Mouse (Mus musculus): ENCODE data around the gene Gm21477. TPM values are rescaled to one million over a fixed set of nuclear protein-coding genes. Genes with fewer than 3 reads are reported as not detected.
"Not testable (repeated sequence)": the region's sequence is repeated elsewhere in the genome, so short reads cannot be mapped to it uniquely, and the experiment has no call there.

Gm21477 gene
- total RNA-seq (2014; rRNA removed), result not detected in 2 replicates
- polyA plus RNA-seq (2012; rRNA removed), result not detected in 2 replicates

GRCm38 (mm10) chrY:87116521-87116920 lies at the start of gene Gm21477:
Gene Gm21477, plus strand, starts transcription at chrY:87116821.
- not testable (repeated sequence) for H3K4me3 ChIP-seq (ENCODE audit: insufficient read depth, low read depth, low read length); H3K27me3 ChIP-seq (ENCODE audit: control insufficient read depth, insufficient read depth, low read length); H3K9ac ChIP-seq (ENCODE audit: low read depth, low read length); DNase-seq (ENCODE audit: extremely low read depth, low read depth, low spot score); H3K4me1 ChIP-seq (ENCODE audit: control insufficient read depth, insufficient read depth, low read length); H3K79me2 ChIP-seq (ENCODE audit: control insufficient read depth, insufficient read depth, low read length); H3K36me3 ChIP-seq (ENCODE audit: control insufficient read depth, insufficient read depth, low read length); H3K27ac ChIP-seq (replicated peaks; ENCODE audit: insufficient read depth, low read depth, low read length)
- no CpG with 5 or more reads among the region's 6 CpGs for WGBS

Data from liver, adult 2 months (tissue).